Mouse (Mus musculus) neural tube, embryonic 14.5 days (tissue): ENCODE data around the gene Nid2. TPM values are rescaled to one million over a fixed set of nuclear protein-coding genes. Genes with fewer than 3 reads are reported as not detected.

Experiments
- ATAC-seq: fragments of 200-750 bp; cut with Nextera tagmentation; 2 replicates; pipeline ENCODE4 v1.8.0; 2017; ENCODE audit warnings: low read depth, mild to moderate bottlenecking, moderate TSS enrichment, moderate library complexity
- H3K27ac ChIP-seq: fragments of 300-500 bp; sonication (generic); 2 replicates; pipeline ENCODE4 v1.5.1; 2014; ENCODE audit warnings: low read depth, mild to moderate bottlenecking, control low read depth, low read length, moderate library complexity, mixed read lengths
- H3K27me3 ChIP-seq: fragments of 300-500 bp; sonication (generic); 2 replicates; pipeline ENCODE4 v1.6.1; 2014; ENCODE audit warnings: low read length; ENCODE audit not compliant: control insufficient read depth, insufficient read depth
- H3K36me3 ChIP-seq: fragments of 300-500 bp; sonication (generic); 2 replicates; pipeline ENCODE4 v1.6.1; 2014; ENCODE audit warnings: low read length, mixed read lengths; ENCODE audit not compliant: control insufficient read depth, insufficient read depth
- H3K4me1 ChIP-seq: fragments of 300-500 bp; sonication (generic); 2 replicates; pipeline ENCODE4 v1.6.1; 2014; ENCODE audit warnings: low read length; ENCODE audit not compliant: control insufficient read depth, insufficient read depth
- H3K4me2 ChIP-seq: fragments of 300-500 bp; sonication (generic); 2 replicates; pipeline ENCODE4 v1.6.1; 2014; ENCODE audit warnings: mild to moderate bottlenecking, low read depth, low read length, control low read depth
- H3K4me3 ChIP-seq: fragments of 300-500 bp; sonication (generic); 2 replicates; pipeline ENCODE4 v1.5.1; 2014; ENCODE audit warnings: low read depth, low read length, control low read depth, mixed read lengths
- H3K9ac ChIP-seq: fragments of 300-500 bp; sonication (generic); replicated peaks from 2 replicates; pipeline ENCODE4 v1.6.1; 2014; ENCODE audit warnings: low read depth, mild to moderate bottlenecking, control low read depth, low read length, mixed read lengths
- H3K9me3 ChIP-seq: fragments of 300-500 bp; sonication (generic); 2 replicates; pipeline ENCODE4 v1.6.1; 2016; ENCODE audit warnings: low read length; ENCODE audit not compliant: control insufficient read depth
- WGBS: fragments of 180-500 bp; shearing (Covaris S2); extraction: QIAGEN DNeasy Blood & Tissue Kit; methylation state at CpG from one replicate; pipeline ENCODE4 v1.1.7; 2014; 5-methylcytosine and 5-hydroxymethylcytosine counted together
- polyA plus RNA-seq: library from polyadenylated mRNA; unstranded; fragments of >200 nt; fragmentation: Nextera tagmentation; extraction: Ambion mirVana; gene quantifications from 2 replicates; pipeline ENCODE4 v1.2.1, GENCODE M21; 2014

Nid2 gene
- polyA plus RNA-seq, 1 experiment from 2014 or later, result 6.6 TPM

DNA sequence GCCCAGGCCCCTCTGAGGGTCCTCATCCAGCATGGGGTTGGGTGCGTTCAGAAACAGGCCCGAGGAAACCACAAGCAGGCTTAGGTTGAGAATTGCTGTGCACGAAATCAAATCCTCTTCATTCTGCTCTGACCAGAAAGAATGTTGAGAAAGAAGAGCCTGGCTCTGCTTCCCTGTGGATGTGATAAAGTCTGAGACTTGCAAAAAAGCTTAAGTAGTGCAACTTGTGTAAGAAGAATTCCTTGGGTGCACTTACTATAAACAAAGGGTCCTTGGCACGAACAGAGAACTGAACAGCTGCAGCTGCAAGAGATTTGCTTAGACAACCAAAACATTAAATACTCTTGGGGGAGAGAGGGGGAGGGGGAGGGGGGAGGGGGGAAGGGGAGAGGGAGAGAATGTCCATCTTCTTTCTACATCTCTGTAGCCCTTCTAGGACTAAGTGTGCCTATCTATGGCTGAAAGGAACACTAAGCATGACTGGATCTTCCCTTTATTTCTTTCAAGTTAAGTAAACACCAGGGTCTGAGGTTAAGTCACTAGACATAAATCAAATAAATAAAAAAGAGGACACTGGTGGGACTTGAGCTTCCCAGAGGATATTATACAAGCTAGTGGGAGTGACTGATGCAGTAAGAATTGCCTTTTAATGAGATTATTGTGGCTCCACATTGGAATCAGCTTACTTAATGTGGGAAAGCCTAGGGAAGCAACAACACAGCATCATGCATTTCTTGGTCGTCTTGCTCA lies 12.8 kb upstream of the Nid2 start:
- no peak overlapping the region for H3K27ac ChIP-seq
- H3K27me3 ChIP-seq, result no peaks in the 10 kb centered on the region
- no peak overlapping the region for H3K4me2 ChIP-seq
- H3K4me3 ChIP-seq, result no peak overlapping the region
- WGBS, result 32% methylated on average over 5 of the region's 5 CpGs
- no peaks in the 10 kb centered on the region for H3K4me1 ChIP-seq
- ATAC-seq, result no peak
- no peaks in the 10 kb centered on the region for H3K36me3 ChIP-seq
- no peaks in the 10 kb centered on the region for H3K9me3 ChIP-seq
- H3K9ac ChIP-seq, result no peak overlapping the region

DNA sequence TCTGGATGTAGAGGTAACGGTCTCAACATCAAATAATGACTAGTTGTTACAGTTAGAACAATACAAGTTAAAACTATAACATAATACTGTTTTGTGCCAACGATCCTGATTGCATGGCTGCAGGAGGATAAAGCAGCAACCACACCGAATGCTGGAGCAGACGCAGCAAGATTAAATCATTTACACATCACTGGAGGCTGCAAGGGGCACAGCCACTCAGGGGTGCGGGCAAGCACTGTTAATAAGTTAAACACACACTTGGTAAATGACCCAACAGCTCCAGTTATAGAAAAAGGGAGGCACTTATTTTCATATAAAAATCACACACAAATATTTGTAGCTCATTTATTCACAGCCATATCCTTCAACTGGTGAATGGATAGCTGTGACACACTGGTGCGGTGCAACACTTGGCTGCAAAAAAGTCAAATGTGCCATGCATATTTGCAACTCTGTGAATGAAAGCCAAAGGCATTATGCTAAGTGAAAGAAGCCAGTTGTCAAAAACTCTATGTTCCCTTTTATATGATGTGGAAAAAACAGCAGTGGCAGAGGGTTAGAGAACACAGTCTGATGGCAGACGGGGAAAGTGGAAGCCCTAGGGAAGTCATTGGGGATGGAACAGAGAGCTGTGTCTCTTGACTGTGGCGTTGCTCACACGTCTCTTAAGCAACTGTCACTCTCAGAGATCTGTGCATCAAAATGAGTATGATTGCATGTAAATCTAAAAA lies 11.5 kb upstream of the Nid2 start:
- no peaks in the 10 kb centered on the region for H3K9me3 ChIP-seq
- H3K4me3 ChIP-seq, result no peak overlapping the region
- no peaks in the 10 kb centered on the region for H3K4me1 ChIP-seq
- 52% methylated on average over 9 of the region's 9 CpGs for WGBS
- H3K9ac ChIP-seq, result no peak overlapping the region
- ATAC-seq, result no peak
- H3K27me3 ChIP-seq, result no peaks in the 10 kb centered on the region
- H3K27ac ChIP-seq, result no peak overlapping the region
- H3K36me3 ChIP-seq, result no peaks in the 10 kb centered on the region
- no peak overlapping the region for H3K4me2 ChIP-seq

DNA sequence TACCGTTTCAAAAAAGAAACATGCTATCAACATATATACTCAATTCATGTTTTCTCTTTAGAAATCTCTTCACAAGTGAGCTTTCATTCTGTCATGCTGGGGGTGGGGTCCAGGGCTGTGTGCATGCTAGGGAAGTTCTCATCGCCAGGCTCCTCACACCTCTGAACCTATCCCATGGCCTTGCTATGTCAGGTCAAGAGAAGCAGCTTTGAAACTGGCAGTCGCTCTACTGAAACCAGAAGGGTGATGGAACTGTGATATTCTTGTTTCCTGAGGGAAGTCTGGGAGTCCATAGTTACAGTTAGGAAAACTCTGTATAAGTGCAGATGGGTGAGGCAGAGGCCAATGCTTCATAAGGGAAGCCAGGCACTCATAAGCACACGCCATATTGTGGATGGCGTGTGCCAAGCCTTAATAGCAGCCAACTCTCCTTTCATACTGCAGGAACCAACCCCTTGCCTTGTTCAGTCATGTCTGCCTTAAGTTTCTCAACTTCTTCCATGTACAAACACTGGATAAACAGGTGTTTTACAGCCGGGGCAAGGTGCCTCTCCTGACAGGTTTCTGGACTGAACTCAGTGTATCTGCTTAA lies 10.8 kb upstream of the Nid2 start:
- H3K9me3 ChIP-seq, result no peaks in the 10 kb centered on the region
- H3K36me3 ChIP-seq, result no peaks in the 10 kb centered on the region
- no peaks in the 10 kb centered on the region for H3K27me3 ChIP-seq
- H3K27ac ChIP-seq, result no peak overlapping the region
- no peak overlapping the region for H3K9ac ChIP-seq
- ATAC-seq, result no peak
- no peaks in the 10 kb centered on the region for H3K4me1 ChIP-seq
- H3K4me2 ChIP-seq, result no peak overlapping the region
- 94% methylated on average over 6 of the region's 6 CpGs for WGBS
- no peak overlapping the region for H3K4me3 ChIP-seq

DNA sequence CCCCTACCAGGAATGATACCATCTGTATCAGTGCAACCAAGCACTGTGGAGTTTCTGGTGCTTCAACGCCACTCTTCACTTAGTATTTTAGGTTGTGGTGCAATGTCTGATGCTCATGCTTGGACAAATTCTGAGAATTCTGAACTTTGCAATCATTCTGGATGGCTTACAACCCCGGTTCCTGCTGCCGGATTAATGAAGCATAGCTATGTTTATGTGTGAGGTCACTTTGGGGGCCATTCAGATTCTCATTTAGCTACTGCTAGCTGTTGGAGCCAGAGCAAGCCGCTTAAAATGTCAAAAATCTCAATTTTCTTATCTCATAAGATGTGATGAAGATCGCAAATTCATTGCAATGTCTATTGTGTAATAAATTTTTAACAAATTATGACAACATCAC lies 6.2 kb upstream of the Nid2 start:
- Histone ChIP-seq H3K36me3 (no peaks in the 10 kb centered on the region), H3K27ac (no peak overlapping the region), H3K4me2 (no peak overlapping the region), H3K4me3 (no peak overlapping the region), H3K9me3 (no peaks in the 10 kb centered on the region), H3K27me3 (no peaks in the 10 kb centered on the region), H3K4me1 (no peaks in the 10 kb centered on the region), H3K9ac (no peak overlapping the region)
- no peak for ATAC-seq
- 79% methylated on average over 5 of the region's 5 CpGs for WGBS

DNA sequence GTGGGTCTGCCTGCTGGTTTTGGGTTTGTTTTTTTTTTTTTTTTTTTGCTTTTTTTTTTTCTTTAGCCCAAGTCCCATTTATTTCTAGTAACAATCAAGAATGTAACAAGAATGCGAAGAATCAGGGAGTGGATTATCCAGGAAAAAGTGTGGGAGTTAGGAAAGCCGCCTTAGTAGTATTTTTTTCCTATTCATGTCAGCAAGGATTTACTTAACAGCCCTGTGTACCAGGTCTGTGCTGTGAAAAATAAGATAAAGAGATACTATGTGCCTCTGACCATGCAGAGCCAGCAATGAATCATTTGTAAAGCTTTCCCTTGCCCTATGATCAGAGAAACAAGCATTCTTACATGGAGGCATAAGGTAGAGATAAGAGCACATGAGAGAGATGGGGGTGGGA lies 4.8 kb upstream of the Nid2 start:
- no peak overlapping the region for H3K27ac ChIP-seq
- H3K4me1 ChIP-seq, result peaks cover 3% of the 10 kb centered on the region; the same call in 1 of the 2 replicates
- H3K4me3 ChIP-seq, result no peak overlapping the region
- no peak for ATAC-seq
- 90% methylated on average over 2 of the region's 2 CpGs for WGBS
- H3K4me2 ChIP-seq, result no peak overlapping the region
- peaks cover 5% of the 10 kb centered on the region for H3K27me3 ChIP-seq
- no peaks in the 10 kb centered on the region for H3K9me3 ChIP-seq
- H3K36me3 ChIP-seq, result no peaks in the 10 kb centered on the region
- no peak overlapping the region for H3K9ac ChIP-seq

DNA sequence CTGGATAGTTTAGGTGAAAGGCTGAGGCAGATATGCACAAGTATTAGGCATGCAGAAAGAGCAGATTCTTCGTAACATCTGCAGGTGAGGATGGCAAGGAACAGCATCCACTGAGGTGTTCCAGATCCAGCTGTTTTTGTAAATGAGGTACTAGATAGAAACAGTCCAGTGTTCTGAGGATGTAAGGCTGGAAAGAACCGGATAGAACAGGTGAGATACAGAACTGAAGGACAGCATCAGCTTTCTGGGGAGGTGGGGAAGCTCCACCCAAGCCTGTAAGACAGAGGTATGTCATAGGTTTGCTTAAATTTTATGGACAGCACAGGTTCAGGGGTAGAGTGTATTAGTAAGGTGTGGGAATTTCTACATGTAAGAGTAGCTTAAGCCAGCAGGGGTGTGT lies 4.3 kb upstream of the Nid2 start:
- no peaks in the 10 kb centered on the region for H3K36me3 ChIP-seq
- H3K4me3 ChIP-seq, result no peak overlapping the region
- no peak overlapping the region for H3K9ac ChIP-seq
- H3K4me2 ChIP-seq, result no peak overlapping the region
- no peak for ATAC-seq
- H3K4me1 ChIP-seq, result peaks cover 4% of the 10 kb centered on the region; the same call in 1 of the 2 replicates
- H3K27me3 ChIP-seq, result peaks cover 8% of the 10 kb centered on the region
- no peaks in the 10 kb centered on the region for H3K9me3 ChIP-seq
- 92% methylated on average over 2 of the region's 2 CpGs for WGBS
- no peak overlapping the region for H3K27ac ChIP-seq

DNA sequence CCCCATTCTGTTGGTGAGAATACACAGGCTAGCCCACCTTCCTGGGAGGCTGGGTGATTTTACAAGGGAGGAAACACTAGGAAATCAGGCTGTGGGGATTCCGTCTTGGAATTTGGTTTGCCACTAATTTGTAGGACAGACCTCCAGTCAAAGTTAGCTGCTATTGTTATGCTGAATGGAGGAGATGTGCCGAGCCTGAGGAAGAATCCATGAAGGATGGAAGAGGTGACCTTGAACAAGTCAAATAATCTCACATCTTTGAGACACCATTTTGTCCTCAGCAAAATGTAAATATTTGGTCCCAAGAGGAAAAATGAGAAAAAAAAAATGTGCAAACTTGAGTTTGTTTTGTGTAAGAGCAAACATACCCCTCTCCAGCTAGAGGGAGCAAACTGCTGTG lies 1.3 kb upstream of the Nid2 start:
- no peak for ATAC-seq
- Histone ChIP-seq H3K27ac (no peak overlapping the region), H3K36me3 (no peaks in the 10 kb centered on the region), H3K9me3 (no peaks in the 10 kb centered on the region), H3K27me3 (peaks cover 13% of the 10 kb centered on the region), H3K4me1 (peaks cover 9% of the 10 kb centered on the region; the same call in 1 of the 2 replicates), H3K9ac (no peak overlapping the region), H3K4me3 (no peak overlapping the region), H3K4me2 (no peak overlapping the region)
- WGBS, result 27% methylated on average over 2 of the region's 2 CpGs

DNA sequence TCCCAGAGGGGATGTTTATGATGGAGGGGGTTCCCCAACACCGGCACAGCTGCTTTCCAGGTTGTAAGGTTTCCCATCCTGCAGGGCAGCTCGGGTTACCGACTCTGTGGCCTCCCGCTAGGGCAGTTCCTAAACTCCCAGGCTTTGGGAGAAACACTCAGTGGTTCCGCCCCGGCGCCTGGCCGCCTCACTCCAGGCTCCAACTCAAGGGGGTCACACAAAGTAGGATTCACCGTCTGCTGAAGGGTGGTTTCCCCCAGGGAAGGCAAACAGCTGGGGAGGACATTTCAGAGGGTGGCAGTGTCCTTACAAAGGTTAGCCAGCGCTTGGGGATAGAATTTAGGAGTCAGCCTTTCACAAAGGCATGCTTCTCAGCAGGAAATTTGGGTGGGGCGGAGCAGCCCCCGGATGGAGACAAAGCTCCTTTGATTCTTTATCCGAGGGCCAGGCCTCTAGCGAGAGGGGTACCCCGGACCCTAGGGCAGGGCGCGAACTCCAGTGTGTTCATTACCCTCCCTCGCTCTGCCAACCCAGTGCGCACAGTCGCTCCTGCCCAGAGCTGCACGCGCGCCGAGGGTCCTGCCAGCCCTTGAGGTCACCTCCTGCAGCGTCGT lies 547 bp upstream of the Nid2 start:
- no peak overlapping the region for H3K27ac ChIP-seq
- H3K4me1 ChIP-seq, result peaks cover 9% of the 10 kb centered on the region; the same call in 1 of the 2 replicates
- H3K9me3 ChIP-seq, result no peaks in the 10 kb centered on the region
- peak overlapping the region; percentile 76 for H3K4me2 ChIP-seq
- no peaks in the 10 kb centered on the region for H3K36me3 ChIP-seq
- ATAC-seq, result peak; percentile 79
- peak overlapping the region; percentile 47 for H3K4me3 ChIP-seq
- WGBS, result under 1% methylated on average over 26 of the region's 26 CpGs
- no peak overlapping the region for H3K9ac ChIP-seq
- H3K27me3 ChIP-seq, result peaks cover 13% of the 10 kb centered on the region
